Mouse (Mus musculus): ENCODE measurements around the gene Ppp1r14c.

DNA sequence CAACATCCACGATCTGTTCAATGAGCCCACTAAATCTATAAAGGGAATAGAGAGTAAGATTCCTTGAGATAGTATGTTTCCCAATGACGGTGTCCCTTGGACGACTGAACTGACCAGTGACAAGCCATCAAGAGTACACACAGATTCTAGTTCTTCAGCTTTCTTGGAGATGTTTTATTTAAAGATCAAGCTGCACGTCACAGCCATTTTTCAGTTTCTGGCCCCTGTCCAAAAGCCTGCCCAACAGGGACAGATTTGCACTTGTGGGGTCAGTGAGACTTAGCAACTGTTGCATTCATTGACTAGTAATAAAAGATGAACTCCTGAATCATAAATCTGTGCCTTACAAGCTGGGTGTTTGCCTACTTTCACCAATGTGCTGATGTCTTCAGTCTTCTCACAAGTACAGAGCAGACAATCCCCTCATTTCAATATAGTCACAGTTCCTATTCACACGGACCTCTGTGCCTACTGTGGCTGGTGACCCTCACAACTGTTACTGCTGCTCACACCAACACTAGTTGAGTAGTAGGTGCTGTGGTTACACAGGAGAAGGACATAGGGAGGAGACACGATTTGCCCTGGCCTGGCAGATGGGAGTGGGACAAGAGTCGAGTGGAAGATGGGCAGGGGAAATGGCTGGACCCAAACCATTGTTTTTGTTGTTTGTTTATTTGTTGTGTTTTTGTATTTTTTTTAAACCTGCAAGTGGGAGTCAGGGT is 37.7 kb downstream of the Ppp1r14c start:
- TF ChIP-seq CTCF (IDR thresholded peaks at IDR 0.05; ENCODE audit: insufficient read depth, low read length) (no peak), POLR2A (IDR thresholded peaks at IDR 0.05; ENCODE audit: borderline replicate concordance, extremely low read depth, low read depth, low read length) (no peak)

Data from lung, adult 2 months (tissue).